Mouse (Mus musculus) limb, embryonic 14.5 days (tissue): ENCODE measurements around the gene Sult1c2. TPM values are rescaled to one million over a fixed set of nuclear protein-coding genes. Genes with fewer than 3 reads are reported as not detected.
"Not testable (repeated sequence)": the region's sequence is repeated elsewhere in the genome, so short reads cannot be mapped to it uniquely, and the experiment has no call there.

Source experiments
- ATAC-seq: fragments of 200-750 bp; cut with Nextera tagmentation; 2 replicates; pipeline ENCODE4 v1.8.0; 2017; ENCODE audit warnings: low read depth, moderate number of reproducible peaks, moderate TSS enrichment; ENCODE audit not compliant: low FRiP score
- DNase-seq: peaks from one replicate; pipeline ENCODE4 v3.0.0-alpha.2; 2015; ENCODE audit warnings: low spot score
- H3K27ac ChIP-seq: fragments of 300-500 bp; sonication (generic); replicated peaks from 2 replicates; pipeline ENCODE4 v1.5.1; 2014; ENCODE audit warnings: low read depth, mild to moderate bottlenecking, low read length, moderate library complexity, mixed read lengths
- H3K27me3 ChIP-seq: fragments of 300-500 bp; sonication (generic); 2 replicates; pipeline ENCODE4 v1.6.1; 2014; ENCODE audit warnings: low read length, mixed read lengths; ENCODE audit not compliant: control insufficient read depth, insufficient read depth
- H3K36me3 ChIP-seq: fragments of 300-500 bp; sonication (generic); 2 replicates; pipeline ENCODE4 v1.6.1; 2014; ENCODE audit warnings: mild to moderate bottlenecking, low read length, moderate library complexity, mixed read lengths; ENCODE audit not compliant: control insufficient read depth, insufficient read depth
- H3K4me1 ChIP-seq: fragments of 300-500 bp; sonication (generic); 2 replicates; pipeline ENCODE4 v1.6.1; 2014; ENCODE audit warnings: antibody characterized with exemption, low read length, mixed read lengths; ENCODE audit not compliant: control insufficient read depth, insufficient read depth
- H3K4me2 ChIP-seq: fragments of 300-500 bp; sonication (generic); replicated peaks from 2 replicates; pipeline ENCODE4 v1.6.1; 2014; ENCODE audit warnings: low read depth, mild to moderate bottlenecking, low read length, moderate library complexity; ENCODE audit not compliant: severe bottlenecking
- H3K4me3 ChIP-seq: fragments of 300-500 bp; sonication (generic); replicated peaks from 2 replicates; pipeline ENCODE4 v1.5.1; 2014; ENCODE audit warnings: low read length
- H3K9ac ChIP-seq: fragments of 300-500 bp; sonication (generic); 2 replicates; pipeline ENCODE4 v1.6.1; 2014; ENCODE audit warnings: mild to moderate bottlenecking, low read depth, low read length, moderate library complexity; ENCODE audit not compliant: severe bottlenecking
- H3K9me3 ChIP-seq: fragments of 300-500 bp; sonication (generic); 2 replicates; pipeline ENCODE4 v1.6.1; 2016; ENCODE audit warnings: low read length; ENCODE audit not compliant: control insufficient read depth
- POLR2A ChIP-seq: fragments of 200-500 bp; IDR thresholded peaks from 2 replicates; pipeline ENCODE4 v1.8.0; 2012; ENCODE audit warnings: inconsistent platforms, mild to moderate bottlenecking, moderate library complexity, borderline replicate concordance; ENCODE audit not compliant: insufficient read depth, insufficient read length; ENCODE audit errors: extremely low read depth
- WGBS: fragments of 180-500 bp; shearing (Covaris S2); extraction: QIAGEN DNeasy Blood & Tissue Kit; methylation state at CpG from one replicate; pipeline ENCODE4 v1.1.7; 2014; 5-methylcytosine and 5-hydroxymethylcytosine counted together
- polyA plus RNA-seq, 2 experiments: library from polyadenylated mRNA; depleted of rRNA in 1 of 2; stranded (reverse) in 1 of 2; unstranded in 1 of 2; fragments of >200 nt; fragmentation: Nextera tagmentation in 1 of 2; extraction: Ambion mirVana in 1 of 2; gene quantifications; 2 replicates each; pipeline versions ENCODE4 v1.2.1 to v1.2.3; 2012 to 2014

Gene Sult1c2
- polyA plus RNA-seq (2012; rRNA removed), result not detected in 2 replicates
- not detected in 2 replicates for polyA plus RNA-seq (2014; fragmentation: Nextera tagmentation; extraction: Ambion mirVana)

DNA sequence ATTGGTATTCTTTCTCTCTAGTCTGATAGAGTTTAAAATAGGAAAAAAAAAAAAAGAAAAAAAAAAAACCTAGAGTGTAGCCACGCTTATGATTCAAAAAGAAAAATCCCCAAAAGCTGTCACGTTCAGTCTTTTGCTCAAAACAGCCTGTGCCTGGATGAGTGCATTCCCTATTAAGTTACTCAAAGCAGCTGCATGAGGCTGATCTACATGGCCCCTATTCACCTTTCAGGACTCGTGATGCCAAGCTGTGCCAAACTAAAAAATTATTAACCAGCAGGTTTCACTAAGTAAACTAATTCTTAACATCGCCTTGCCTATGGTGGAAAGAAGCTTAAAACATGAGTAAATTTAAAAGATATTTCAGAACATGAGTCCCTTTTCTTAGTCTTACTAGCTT, at the start of gene Sult1c2:
TSS of gene Sult1c2 (minus strand) at position 134 of the 400 bp plus-strand sequence.
- 87% methylated on average over 4 of the region's 4 CpGs for WGBS

DNA sequence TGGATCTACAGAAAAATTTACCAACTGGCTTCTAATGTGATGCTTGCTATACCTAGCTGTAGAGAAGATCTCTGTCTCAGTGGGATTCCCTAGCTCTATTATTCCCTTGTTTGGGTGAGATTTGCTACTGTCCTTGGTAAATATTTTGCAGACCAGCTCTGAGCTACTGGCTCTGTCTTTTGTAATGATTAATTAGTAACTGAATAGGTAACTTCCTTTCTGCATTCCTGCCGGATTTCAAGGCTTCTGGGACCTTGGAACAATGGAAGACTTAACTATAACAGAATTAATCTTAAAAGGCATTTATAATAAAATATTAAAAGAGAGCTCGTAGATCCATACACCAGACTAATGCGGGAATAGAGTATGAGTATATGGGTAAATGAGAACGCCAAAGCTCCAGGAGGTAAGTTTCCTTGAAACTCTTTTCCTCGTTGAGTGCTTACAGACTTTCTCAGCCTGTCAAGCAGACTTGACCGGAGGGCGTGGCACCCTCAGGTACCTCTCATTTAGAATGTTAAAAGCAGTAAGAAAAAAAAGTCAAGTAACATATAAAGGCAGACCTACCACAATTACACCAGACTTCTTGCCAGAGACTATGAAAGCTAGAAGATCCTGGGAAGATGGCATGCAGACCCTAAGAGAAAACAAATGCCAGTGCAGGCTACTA, 33.0 kb upstream of the Sult1c2 start:
- H3K27me3 ChIP-seq, H3K9ac ChIP-seq, H3K27ac ChIP-seq, H3K4me3 ChIP-seq, H3K9me3 ChIP-seq, ATAC-seq, H3K36me3 ChIP-seq, H3K4me1 ChIP-seq, H3K4me2 ChIP-seq, DNase-seq: not testable (repeated sequence)
- 86% methylated on average over 7 of the region's 7 CpGs for WGBS

More for the DNA sequence above, at the start of gene Sult1c2:
- Histone ChIP-seq H3K4me2 (no peak within 1 kb of the TSS), H3K4me3 (no peak within 1 kb of the TSS), H3K4me1 (no peaks in the 10 kb centered on the region), H3K36me3 (no peaks in the 10 kb centered on the region), H3K27ac (no peak within 1 kb of the TSS), H3K9me3 (no peaks in the 10 kb centered on the region), H3K9ac (no peak within 1 kb of the TSS), H3K27me3 (no peaks in the 10 kb centered on the region)
- ATAC-seq, result no peak
- no peak for DNase-seq
- TF ChIP-seq POLR2A, result no peak

DNA sequence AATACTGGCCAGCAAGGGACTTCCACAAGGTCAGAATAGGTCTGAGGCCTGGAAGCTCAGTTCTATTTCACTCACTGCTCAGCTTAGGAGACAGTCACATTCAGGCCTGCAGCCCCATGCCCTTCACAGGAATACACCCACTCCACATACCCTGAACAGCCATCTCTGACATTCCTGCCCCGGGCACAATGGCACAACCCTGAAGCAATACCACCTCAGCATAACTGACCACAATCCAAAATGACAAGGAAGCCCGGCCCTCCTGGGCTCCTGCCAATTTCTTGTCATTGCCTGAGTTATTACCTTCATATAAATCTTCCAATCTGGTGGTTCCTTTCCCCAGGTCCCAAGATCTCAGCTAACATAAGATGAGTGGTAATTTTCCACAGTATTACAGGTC, 28.3 kb upstream of the Sult1c2 start:
- Histone ChIP-seq H3K4me3 (no peak overlapping the region), H3K36me3 (no peaks in the 10 kb centered on the region), H3K9me3 (no peaks in the 10 kb centered on the region), H3K4me1 (no peaks in the 10 kb centered on the region), H3K9ac (no peak overlapping the region), H3K27me3 (no peaks in the 10 kb centered on the region), H3K27ac (no peak overlapping the region), H3K4me2 (no peak overlapping the region)
- ATAC-seq, result no peak
- WGBS, result 86% methylated on average over 2 of the region's 2 CpGs
- no peak for DNase-seq
- no peak for TF ChIP-seq POLR2A

DNA sequence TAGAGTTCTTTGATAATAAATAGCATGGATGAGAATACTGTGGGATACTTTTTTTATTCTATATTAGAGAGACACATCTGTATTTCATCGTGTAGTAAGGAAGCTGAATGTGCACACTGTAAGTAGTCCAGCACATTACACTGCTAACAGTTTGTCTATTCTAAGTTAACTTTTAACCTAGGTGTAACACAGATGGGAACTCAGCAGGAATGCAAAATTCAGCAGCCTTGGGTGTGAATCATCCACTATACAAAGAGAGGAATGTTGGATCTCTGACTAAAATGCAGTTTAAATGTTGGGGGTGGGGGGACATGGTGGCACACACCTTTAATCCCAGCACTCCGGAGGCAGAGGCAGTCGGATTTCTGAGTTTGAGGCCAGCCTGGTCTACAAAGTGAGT, 26.1 kb upstream of the Sult1c2 start:
- WGBS, result 86% methylated on average over 3 of the region's 3 CpGs
- TF ChIP-seq POLR2A, result no peak

DNA sequence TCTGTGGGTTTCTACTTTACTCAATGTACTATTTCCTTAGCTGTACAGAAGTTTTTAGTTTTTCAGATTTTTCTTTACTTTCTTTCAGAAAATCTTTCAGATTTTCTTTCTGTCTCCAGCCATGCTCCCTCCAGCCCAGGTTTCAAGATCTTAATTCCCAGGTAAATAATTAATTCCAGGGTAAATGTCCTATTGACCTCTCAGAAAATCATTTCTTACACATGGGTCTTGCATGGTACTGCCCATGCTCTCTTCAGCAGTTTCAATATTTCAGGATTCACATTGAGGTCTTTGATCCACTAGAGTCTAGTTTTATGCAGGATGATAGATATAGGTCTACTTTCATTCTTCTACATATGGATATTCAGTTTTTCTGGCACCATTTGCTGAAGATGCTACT, 23.8 kb upstream of the Sult1c2 start:
- ATAC-seq, result no peak
- Histone ChIP-seq H3K4me1 (no peaks in the 10 kb centered on the region), H3K36me3 (no peaks in the 10 kb centered on the region), H3K27ac (no peak overlapping the region), H3K9me3 (no peaks in the 10 kb centered on the region), H3K4me2 (no peak overlapping the region), H3K4me3 (no peak overlapping the region), H3K9ac (no peak overlapping the region), H3K27me3 (no peaks in the 10 kb centered on the region)
- no peak for TF ChIP-seq POLR2A
- no peak for DNase-seq

More for the DNA sequence above, 26.1 kb upstream of the Sult1c2 start:
- Histone ChIP-seq H3K4me2 (no peak overlapping the region), H3K27ac (no peak overlapping the region), H3K4me3 (no peak overlapping the region), H3K36me3 (no peaks in the 10 kb centered on the region), H3K9ac (no peak overlapping the region), H3K9me3 (no peaks in the 10 kb centered on the region), H3K27me3 (no peaks in the 10 kb centered on the region), H3K4me1 (no peaks in the 10 kb centered on the region)
- DNase-seq (no peak), ATAC-seq (no peak)
